Mouse (Mus musculus) left cerebral cortex, postnatal 25 days (tissue): ENCODE data around the gene Dclk1. TPM values are rescaled to one million over a fixed set of nuclear protein-coding genes. Genes with fewer than 3 reads are reported as not detected.
A peak's percentile ranks its signal among the peaks of the same experiment; 100 is the strongest.

Experiments used
- DNase-seq, 2 experiments: peaks; one replicate each; pipeline ENCODE4 v3.0.0; 2022; ENCODE audit warnings: low spot score in 2 of 2, mixed read lengths in 1 of 2
- intact Hi-C: fragments of 180-260 bp; cut with DNase I; formaldehyde crosslinking; loops from one replicate; pipeline ENCODE4 v1.15.1; 2025
- total RNA-seq, 2 experiments: library from RNA; stranded (reverse); gene quantifications; 2 replicates each; pipeline ENCODE4 v1.2.3; 2021

Gene Dclk1
- total RNA-seq, 2 experiments from 2014 or later = 1,039 to 1,049 TPM

GRCm38 (mm10) chr3:55521776-55522175 lies 279.6 kb downstream of the Dclk1 start:
- DNase-seq = peak in 1 of 2 experiments; percentile 62
- intact Hi-C loops = loop anchor here (10.0 kb wide), 1 partner anchor 1683 kb away; no protein-coding TSS in a partner anchor

GRCm38 (mm10) chr3:55523224-55523623 lies 281.1 kb downstream of the Dclk1 start:
- intact Hi-C loops = loop anchor here (10.0 kb wide), 1 partner anchor 1682 kb away; no protein-coding TSS in a partner anchor
- DNase-seq = no peak

DNA sequence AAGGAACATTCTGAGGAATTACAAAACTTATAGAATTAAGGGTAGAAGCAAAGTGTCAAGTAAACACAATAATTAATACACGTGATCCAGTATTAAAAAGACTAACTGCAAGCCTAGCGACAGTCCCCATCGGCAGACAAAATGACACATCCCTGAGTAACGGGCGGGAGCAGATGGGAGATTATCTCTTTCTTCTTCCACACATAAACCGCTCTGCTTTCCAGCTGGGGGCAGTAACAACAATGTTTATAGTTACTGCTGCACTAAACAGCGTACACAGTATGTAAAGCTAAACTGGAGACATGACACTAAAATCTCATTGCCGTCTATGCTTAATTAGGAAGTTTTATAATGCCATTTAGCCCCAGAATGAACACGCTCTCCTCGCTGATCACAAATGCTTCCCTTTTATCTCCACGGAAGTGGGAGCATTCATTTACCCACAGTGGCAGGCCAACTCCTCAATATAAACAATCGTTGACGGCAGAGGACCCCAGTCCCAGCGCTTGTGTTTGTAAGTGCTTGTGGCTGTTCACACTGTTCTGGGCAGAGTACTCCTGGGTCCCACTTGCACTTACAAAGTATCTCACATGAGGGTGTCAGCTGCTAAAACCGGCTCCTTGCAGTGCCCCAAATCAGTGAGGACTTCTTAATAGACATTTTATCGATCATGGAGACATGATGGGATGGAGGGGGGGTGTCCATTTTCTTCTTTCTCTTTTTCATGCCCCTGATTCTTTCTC lies 281.7 kb downstream of the Dclk1 start:
- intact Hi-C loops = loop anchor here (10.0 kb wide), 1 partner anchor 1681 kb away; no protein-coding TSS in a partner anchor
- no peak for DNase-seq

DNA sequence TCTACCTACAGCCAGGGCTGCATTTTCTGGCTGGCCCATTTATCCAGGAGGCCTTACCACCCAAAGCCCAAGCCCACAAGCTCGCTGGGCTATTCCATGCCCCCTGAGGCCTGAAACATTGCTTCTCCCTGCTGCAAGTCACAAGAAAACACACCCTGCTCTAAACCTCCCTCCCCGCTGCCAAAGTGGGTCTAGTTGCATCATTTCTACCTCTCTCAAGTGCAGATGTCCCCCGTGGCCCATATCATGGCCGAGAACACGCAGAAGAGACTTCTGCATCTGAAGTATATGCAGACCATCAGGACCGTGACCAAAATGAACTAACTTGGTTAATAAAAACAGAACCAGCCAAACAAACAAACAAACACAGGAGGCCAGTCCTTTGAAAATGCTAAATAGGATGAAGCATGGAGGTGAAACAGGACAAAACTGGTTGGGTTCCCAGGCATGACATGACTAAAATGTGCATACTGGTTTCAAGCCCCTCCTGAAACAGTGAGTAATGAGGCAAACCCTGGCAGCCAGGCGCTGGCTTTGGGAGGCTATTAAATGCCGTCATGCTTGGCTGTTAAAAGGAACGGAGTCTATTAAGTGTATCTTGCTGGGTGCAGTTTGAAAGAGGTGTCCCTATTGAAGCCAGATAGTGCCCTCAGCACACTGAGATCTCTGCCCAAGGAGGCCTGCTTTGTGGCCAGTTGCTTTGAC lies 282.5 kb downstream of the Dclk1 start:
- intact Hi-C loops = loop anchor here (10.0 kb wide), 1 partner anchor 1680 kb away; no protein-coding TSS in a partner anchor
- DNase-seq = no peak

DNA sequence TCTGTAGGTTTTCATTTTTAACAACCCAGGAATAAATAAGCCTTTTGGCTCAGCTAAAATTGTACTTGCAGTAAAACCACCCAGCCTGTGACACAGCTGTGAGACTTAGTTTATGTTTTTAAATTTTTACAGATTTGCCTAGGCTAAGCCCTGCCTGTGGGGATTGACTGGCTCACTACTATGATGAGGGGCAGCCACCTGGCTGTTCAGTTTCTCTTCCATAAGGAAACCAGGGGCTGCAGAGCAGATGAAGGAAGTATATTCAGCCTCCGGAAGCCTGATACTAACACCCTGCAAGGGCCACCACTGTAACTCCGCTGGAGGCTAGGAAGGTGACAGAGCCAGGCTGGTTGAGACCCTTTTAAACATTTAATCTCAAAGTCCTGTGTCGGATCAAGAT lies 284.3 kb downstream of the Dclk1 start:
- intact Hi-C loops = loop anchor here (10.0 kb wide), 1 partner anchor 1678 kb away; no protein-coding TSS in a partner anchor
- no peak for DNase-seq

GRCm38 (mm10) chr3:55527566-55527965 lies 285.4 kb downstream of the Dclk1 start:
- intact Hi-C loops = loop anchor here (10.0 kb wide), 1 partner anchor 1677 kb away; no protein-coding TSS in a partner anchor
- no peak for DNase-seq

DNA sequence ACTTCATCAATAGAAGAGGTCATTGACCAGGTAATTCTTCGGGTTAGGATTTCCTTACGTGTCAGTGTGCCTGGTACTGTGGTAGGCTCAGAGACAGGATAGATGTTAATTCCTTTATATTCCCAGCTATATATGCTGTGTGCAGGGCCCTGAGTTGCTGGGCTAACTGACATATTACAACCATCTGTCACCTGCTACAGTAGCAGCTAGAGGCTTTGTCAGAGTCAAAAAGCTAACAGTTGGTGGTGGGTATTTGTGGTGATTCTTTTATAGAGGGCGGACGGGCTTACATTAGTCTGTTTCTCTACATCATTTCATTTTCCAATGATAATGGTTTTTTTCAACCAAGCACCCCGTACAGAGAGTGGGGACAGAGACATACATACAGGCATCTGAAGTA lies 285.8 kb downstream of the Dclk1 start:
- DNase-seq = no peak
- intact Hi-C loops = loop anchor here (10.0 kb wide), 1 partner anchor 1677 kb away; no protein-coding TSS in a partner anchor

GRCm38 (mm10) chr3:55529414-55529813 lies 287.2 kb downstream of the Dclk1 start:
- DNase-seq = no peak
- intact Hi-C loops = loop anchor here (10.0 kb wide), 1 partner anchor 1675 kb away; no protein-coding TSS in a partner anchor

DNA sequence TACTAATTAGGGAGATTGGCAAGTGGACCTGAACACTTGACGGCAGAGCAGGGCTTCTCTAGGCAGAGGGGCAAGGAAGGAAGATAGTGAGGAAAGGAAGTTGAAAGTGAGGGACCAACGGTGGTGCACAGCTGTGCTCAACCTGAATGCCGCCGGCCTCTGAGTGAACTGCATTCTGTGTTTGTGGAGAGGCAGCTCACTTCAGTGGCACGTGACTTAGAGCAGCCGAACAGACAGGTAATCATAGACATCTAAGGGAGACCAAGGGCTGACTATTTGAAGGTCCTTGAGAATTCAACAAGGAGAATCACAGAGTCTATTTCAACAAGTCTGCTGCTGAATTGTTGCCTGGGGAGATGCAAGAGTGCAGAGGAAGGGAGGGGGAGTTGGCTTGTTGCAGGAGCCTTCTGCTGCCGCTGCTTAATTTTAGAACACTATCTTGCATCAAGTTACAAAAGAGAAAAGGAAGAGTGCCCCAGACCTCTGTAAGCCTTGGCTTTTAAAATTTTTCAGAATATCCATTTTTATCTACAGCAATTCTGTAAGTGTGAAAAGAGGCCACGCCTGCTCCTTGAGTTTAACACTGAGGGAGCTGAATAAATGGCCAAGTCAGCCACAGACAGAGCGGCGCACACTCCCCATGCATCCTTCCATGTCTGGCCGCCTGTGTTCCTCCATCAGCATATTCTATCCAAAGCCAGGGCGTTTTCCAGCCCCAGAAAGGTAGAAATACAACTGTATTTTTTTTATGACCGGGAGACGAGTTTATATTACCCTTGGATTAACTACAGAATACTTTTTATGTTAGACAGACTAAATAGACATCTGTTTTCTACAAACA lies 289.3 kb downstream of the Dclk1 start:
- peak in 1 of 2 experiments; percentile 71 for DNase-seq
- intact Hi-C loops = no loop called here

DNA sequence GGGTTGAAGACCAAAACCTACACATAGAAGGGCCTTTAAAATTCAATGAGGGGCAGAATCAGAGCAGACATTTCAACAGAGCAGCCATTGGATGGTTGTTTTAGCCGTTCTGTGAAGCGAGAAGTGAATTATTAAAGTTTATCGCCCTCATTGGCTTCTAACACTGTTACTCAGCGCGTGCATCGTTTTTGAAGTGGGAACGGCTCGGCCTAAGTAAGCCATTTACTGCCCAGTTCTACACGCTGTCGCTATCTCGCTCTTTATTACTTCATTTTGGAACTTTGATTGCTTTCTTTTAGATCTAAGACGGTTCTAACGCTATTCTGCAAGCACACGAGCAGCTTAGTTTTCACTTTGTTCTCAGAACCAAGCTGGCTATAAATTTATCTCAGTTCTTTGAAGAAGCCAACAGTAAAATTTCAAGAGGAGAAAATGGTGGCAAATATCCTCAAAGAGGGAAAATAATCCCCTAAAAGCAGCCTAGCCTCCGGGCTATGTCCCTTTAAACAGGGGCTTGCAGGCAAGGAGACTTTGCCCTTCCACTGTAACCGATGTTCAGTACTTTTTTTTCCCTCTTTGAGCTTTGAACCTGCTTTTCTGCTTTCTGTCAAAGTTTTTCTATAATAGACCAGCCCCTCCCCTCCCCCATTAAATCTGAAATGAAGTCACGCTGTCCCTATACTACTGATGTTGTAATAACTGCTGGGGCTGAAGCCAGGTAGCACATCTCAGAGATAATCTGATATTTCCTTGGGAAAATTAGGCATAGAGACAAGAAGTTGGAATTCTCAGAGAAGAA lies 290.2 kb downstream of the Dclk1 start:
- intact Hi-C loops = no loop called here
- no peak for DNase-seq

DNA sequence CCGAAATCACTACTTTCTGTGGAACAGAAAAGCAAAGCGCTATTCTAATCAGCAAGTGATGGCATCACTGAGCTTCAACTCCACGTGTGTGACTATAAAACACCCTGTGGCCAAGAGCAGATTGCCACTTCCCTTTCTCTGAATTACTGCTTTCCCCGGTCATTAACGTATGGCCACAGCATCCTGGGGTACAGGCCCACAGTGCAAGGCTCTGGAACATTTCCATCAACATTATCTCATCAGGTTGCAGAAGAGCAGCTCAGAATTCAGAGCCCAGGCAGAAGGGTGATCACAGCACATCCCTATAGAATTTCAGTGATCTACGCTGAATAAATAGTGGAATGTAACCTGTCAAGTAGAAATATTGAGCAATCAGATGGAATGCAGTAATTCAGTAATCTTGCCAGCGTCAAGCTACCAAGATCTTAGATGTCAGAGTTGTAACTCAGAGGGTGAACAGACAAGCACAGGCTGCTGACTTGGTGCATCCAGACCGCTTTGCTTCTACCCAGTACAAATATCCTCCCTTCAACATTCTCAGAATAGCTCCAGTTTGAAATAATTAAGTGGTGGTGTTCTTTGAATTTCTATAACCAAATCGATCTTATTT lies 293.5 kb downstream of the Dclk1 start:
- DNase-seq = no peak
- intact Hi-C loops = loop anchor here (5.0 kb wide), 1 partner anchor 252 kb away; no protein-coding TSS in a partner anchor

DNA sequence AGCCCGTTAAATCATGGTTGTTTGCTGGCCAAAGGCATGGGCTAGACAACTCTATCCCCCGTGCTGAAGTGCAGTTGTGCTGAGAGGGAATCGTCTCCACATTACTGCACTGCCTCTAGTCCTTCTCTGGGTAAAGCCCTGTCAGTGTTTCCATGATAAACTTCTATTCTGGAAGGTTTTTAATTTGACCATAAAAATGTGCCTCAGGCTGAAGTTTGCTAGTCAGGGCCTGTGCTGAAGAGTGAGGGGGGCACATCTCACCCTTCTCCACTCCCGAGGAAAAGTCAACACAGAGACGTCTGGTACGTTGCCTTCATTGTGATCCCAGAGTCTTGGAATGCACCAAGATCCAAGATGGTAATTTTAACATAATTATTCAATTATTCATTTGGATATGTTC lies 294.7 kb downstream of the Dclk1 start:
- intact Hi-C loops = loop anchor here (5.0 kb wide), 1 partner anchor 250 kb away; no protein-coding TSS in a partner anchor
- DNase-seq = no peak

- intact Hi-C loops = loop anchor here (5.0 kb wide), 1 partner anchor 250 kb away; no protein-coding TSS in a partner anchor
Measured at GRCm38 (mm10) chr3:55537714-55538113, 295.6 kb downstream of the Dclk1 start.

DNA sequence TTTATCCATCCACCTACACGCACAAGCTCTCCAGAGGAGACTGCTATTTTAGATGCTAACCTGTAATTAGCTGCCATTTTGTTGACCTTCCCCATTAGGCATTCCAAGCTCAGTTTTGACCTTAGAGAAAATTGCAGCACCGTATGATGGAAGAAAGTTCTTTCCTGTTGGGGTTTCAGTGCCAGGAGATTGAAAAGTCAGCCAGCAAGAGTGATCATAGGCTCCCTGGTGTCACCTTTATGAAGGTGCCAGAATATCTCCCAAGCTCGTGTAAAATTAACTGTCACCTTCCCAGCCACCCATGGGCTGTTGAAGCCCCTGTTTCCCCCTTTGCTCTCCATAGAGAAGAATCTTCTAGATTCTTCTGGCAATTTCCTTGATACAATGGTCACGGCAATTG lies 297.2 kb downstream of the Dclk1 start:
- intact Hi-C loops = loop anchor here (5.0 kb wide), 1 partner anchor 248 kb away; no protein-coding TSS in a partner anchor
- DNase-seq = peak in 1 of 2 experiments; percentile 17

More at GRCm38 (mm10) chr3:55537714-55538113, 295.6 kb downstream of the Dclk1 start:
- DNase-seq = no peak

GRCm38 (mm10) chr3:55539811-55540293 lies 297.7 kb downstream of the Dclk1 start:
- peak in 1 of 2 experiments; percentile 61 for DNase-seq
- intact Hi-C loops = loop anchor here (5.0 kb wide), 1 partner anchor 247 kb away; no protein-coding TSS in a partner anchor

DNA sequence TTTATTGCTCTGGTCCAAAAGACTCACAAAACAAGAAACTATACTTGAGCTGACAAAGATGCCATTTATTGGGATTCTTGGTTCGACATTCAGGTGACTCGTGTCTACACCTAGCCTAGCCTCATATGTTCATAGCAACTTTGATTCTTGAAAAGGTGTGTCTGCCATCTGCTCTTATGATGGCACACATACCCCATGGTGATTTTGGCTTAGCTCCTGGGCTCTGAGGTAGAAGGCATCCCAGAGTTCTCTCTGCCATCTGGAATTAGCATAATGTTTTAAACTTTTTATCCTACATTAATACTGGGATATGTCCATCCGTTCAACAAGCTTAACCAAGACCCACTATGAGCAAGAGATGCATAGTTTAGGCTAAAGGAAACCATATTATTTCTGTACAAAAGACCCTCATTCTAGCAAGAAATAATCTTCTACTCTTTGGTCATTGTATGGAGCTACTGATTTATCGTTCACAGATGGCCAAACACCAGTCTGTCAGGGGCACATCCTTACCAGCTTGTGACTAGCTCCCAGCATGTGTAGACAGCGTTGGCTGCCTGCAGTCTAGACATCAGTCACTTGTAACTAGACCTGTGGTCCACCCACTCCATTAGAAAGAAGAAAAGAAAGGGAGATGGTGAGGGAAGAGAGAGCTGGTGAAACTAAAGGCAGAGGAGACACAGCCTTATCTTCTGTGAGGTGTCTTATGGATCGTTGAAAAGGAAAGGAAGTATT lies 298.4 kb downstream of the Dclk1 start:
- DNase-seq = peak; percentile 22 to 25
- intact Hi-C loops = no loop called here

- DNase-seq = peak in 1 of 2 experiments; percentile 21
- intact Hi-C loops = loop anchor here (2.0 kb wide), 2 partner anchors 31 to 121 kb away; no protein-coding TSS in a partner anchor
Measured at GRCm38 (mm10) chr3:55541799-55542198, 299.6 kb downstream of the Dclk1 start.
